Mouse (Mus musculus) lung, adult 2 months (tissue): ENCODE data around the gene Gm9999.

Experiments
- CTCF ChIP-seq: fragments of 200-500 bp; IDR thresholded peaks from 2 replicates; pipeline ENCODE4 v1.5.1; 2011; ENCODE audit warnings: mild to moderate bottlenecking, low read length, control low read depth; ENCODE audit not compliant: insufficient read depth
- POLR2A ChIP-seq: fragments of 200-500 bp; IDR thresholded peaks from 2 replicates; pipeline ENCODE4 v1.6.1; 2011; ENCODE audit warnings: low read depth, mild to moderate bottlenecking, control low read depth, low read length, borderline replicate concordance; ENCODE audit errors: extremely low read depth

DNA sequence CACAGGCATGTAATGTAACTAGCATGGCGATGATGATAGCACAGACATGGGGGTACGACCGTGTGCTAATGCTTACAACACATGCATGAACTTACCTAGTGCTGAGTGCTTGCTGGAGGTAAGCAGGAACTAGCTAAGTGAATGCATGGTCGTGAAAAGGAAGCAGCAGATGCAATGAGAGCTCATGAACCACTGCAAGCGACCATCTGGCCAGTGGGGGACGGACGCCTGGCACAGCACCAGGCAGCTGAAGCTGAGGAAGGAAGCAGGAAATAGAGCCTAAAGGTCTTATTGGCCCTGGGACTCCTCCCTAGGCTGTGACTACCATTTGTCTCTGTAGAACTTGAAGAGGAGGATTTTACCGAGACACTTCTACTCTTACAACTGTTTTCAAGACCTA, 48.6 kb upstream of the Gm9999 start:
- TF ChIP-seq CTCF = no peak
- no peak for TF ChIP-seq POLR2A
